Mouse (Mus musculus): ENCODE measurements around the gene Fam57b. TPM values are rescaled to one million over a fixed set of nuclear protein-coding genes. Genes with fewer than 3 reads are reported as not detected.

Fam57b gene
- polyA plus RNA-seq, 1 experiment from 2014 or later, result 1.1 TPM

DNA sequence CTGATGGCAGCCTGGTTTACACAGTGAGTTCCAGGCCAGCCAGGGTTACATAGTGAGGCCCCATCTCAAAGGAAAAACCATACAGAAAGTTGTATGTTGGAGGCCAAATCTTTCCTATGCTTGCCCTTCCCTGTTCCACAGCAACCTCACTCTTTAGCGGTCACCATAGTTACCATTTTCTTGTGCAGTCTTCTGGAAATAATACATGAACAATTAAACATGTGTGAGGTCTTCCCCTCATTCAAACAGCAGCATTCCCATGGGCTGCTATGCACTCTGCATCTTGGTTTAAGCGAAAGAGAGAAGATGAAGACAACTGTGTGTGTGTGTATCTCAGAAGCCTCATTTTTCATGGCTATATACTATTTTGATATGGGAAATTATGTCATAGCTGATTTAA lies 48.0 kb downstream of the Fam57b start:
- WGBS, result 90% methylated on average over 2 of the region's 2 CpGs

DNA sequence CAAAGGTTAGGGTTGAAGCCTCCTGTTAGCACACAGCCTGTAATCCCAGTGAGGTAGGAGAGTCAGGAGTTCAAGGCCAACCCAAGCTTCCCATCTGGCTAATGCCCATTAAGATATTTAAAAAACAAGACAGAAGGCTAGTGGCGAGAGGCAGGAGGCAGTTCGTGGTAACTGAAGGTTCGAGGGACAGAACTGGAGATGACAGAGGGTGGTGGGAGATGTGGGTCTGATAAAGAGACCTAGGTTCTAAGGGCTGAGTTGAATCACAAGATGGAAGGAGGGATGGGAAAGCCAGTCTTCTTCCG lies 49.6 kb downstream of the Fam57b start, which contains the start of gene Doc2a:
TSS of gene Doc2a (plus strand) at position 301 of the 305 bp plus-strand sequence.
- H3K4me1 ChIP-seq (ENCODE audit: control insufficient read depth, insufficient read depth, low read length), result peaks cover 10% of the 10 kb centered on the region; the same call in 1 of the 2 replicates
- 27% methylated on average over 4 of the region's 4 CpGs for WGBS
- no peaks in the 10 kb centered on the region for H3K9me3 ChIP-seq (ENCODE audit: control insufficient read depth, low read depth, low read length)
- no peak within 1 kb of the TSS for H3K27ac ChIP-seq (ENCODE audit: low read length)
- peak within 1 kb of the TSS; percentile 50 for H3K4me3 ChIP-seq (ENCODE audit: low read depth, low read length)
- 0 out of 2 replicates have a peak, but pooled peaks cover 3% of the 10 kb centered on the region for H3K36me3 ChIP-seq (ENCODE audit: control insufficient read depth, insufficient read depth, low read length)
- peak within 1 kb of the TSS; percentile 99 for H3K4me2 ChIP-seq (replicated peaks; ENCODE audit: low read depth, low read length)
- H3K27me3 ChIP-seq (ENCODE audit: control insufficient read depth, insufficient read depth, low read length), result peaks cover 12% of the 10 kb centered on the region
- no peak for ATAC-seq (ENCODE audit: insufficient number of reproducible peaks, insufficient read depth, low FRiP score, low read depth)
- peak within 1 kb of the TSS; percentile 52 for H3K9ac ChIP-seq (replicated peaks; ENCODE audit: low read depth, low read length)

More for the DNA sequence above, 48.0 kb downstream of the Fam57b start:
- no peaks in the 10 kb centered on the region for H3K9me3 ChIP-seq (ENCODE audit: control insufficient read depth, low read depth, low read length)
- H3K9ac ChIP-seq (replicated peaks; ENCODE audit: low read depth, low read length), result no peak overlapping the region
- H3K27me3 ChIP-seq (ENCODE audit: control insufficient read depth, insufficient read depth, low read length), result peaks cover 12% of the 10 kb centered on the region
- H3K4me3 ChIP-seq (ENCODE audit: low read depth, low read length), result no peak overlapping the region
- H3K4me2 ChIP-seq (replicated peaks; ENCODE audit: low read depth, low read length), result no peak overlapping the region
- ATAC-seq (ENCODE audit: insufficient number of reproducible peaks, insufficient read depth, low FRiP score, low read depth), result no peak
- peaks cover 10% of the 10 kb centered on the region; the same call in 1 of the 2 replicates for H3K4me1 ChIP-seq (ENCODE audit: control insufficient read depth, insufficient read depth, low read length)
- no peak overlapping the region for H3K27ac ChIP-seq (ENCODE audit: low read length)
- H3K36me3 ChIP-seq (ENCODE audit: control insufficient read depth, insufficient read depth, low read length), result no peaks in the 10 kb centered on the region

DNA sequence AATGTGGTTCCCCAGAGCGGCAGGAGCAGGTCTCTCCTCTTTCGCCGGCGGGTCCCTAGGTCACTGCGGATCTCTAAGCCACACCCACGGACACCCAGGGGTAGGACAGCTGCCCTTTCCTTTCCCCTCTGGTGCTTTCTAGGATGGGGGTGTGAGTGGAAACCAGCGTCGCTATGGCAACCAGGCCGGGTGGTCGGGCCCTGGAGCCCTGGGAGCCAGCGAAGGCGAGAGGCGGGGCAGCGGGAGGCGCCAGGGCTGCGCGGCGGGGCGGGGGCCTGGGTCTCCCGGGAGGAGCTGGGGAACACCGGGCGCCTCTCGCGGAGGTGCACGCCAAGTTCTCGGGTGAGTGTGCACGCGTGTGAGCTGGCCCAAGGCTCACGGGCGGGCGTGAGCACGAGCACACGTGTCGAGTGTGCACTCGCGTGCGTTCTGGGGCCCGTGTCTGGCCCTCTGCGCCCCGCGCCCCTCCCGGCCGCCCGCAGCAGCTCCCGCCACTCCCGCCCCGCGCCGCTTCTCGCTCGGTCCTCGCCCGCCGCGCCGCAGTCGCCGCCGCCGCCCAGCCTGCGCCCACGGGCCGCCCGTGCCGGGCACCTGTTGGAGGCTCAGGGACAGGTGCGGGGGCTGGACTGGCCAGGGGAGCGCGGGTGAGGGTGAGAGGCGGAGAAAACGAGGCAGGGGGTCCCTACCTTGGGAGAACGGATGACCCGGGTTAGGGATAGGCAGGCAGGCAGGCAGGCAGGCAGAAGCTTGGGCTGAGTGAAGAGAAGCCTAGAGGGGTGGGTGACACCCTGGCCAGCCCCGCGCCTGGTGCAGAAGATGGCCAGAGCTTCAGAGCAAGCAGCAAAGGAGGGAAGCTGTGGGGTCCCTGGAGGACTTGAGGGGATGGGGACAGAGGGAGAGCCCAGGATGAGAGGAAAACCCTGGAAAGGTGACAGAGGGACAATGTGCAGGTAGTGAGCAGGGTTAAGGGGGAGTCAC lies 50.2 kb downstream of the Fam57b start:
- peak; percentile 15; the same call in 1 of the 2 replicates for ATAC-seq (ENCODE audit: insufficient number of reproducible peaks, insufficient read depth, low FRiP score, low read depth)
- Histone ChIP-seq H3K4me2 (replicated peaks; ENCODE audit: low read depth, low read length) (peak overlapping the region; percentile 99), H3K27me3 (ENCODE audit: control insufficient read depth, insufficient read depth, low read length) (peaks cover 12% of the 10 kb centered on the region), H3K4me3 (ENCODE audit: low read depth, low read length) (peak overlapping the region; percentile 50), H3K27ac (ENCODE audit: low read length) (no peak overlapping the region), H3K4me1 (ENCODE audit: control insufficient read depth, insufficient read depth, low read length) (peaks cover 10% of the 10 kb centered on the region; the same call in 1 of the 2 replicates), H3K9ac (replicated peaks; ENCODE audit: low read depth, low read length) (peak overlapping the region; percentile 52), H3K36me3 (ENCODE audit: control insufficient read depth, insufficient read depth, low read length) (peaks cover 6% of the 10 kb centered on the region), H3K9me3 (ENCODE audit: control insufficient read depth, low read depth, low read length) (no peaks in the 10 kb centered on the region)
- WGBS, result under 1% methylated on average over 74 of the region's 74 CpGs

DNA sequence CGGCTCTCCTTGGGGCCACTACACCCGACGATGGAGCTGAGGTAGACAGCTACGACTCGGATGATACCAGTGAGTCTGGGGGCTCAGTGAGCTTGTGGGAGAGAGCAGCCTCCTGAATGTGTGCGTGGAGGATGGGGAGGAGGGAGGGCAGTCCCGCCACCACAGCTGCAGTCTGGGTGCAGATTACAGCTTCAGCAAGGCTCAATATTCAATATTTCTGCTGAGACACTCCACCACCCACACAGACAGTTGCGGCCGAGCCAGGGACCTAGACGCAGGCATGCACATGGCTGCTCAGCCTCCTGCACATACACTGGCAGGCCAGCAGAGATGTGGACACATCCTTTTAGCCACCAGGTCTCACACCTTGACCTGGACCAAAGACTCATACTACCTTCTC lies 51.3 kb downstream of the Fam57b start:
- no peaks in the 10 kb centered on the region for H3K9me3 ChIP-seq (ENCODE audit: control insufficient read depth, low read depth, low read length)
- H3K4me1 ChIP-seq (ENCODE audit: control insufficient read depth, insufficient read depth, low read length), result peaks cover 10% of the 10 kb centered on the region; the same call in 1 of the 2 replicates
- H3K4me3 ChIP-seq (ENCODE audit: low read depth, low read length), result peak overlapping the region; percentile 50
- no peak overlapping the region for H3K27ac ChIP-seq (ENCODE audit: low read length)
- 21% methylated on average over 10 of the region's 10 CpGs for WGBS
- H3K4me2 ChIP-seq (replicated peaks; ENCODE audit: low read depth, low read length), result peak overlapping the region; percentile 99; the same call in 1 of the 2 replicates
- H3K36me3 ChIP-seq (ENCODE audit: control insufficient read depth, insufficient read depth, low read length), result peaks cover 17% of the 10 kb centered on the region
- no peak overlapping the region for H3K9ac ChIP-seq (replicated peaks; ENCODE audit: low read depth, low read length)
- peaks cover 12% of the 10 kb centered on the region for H3K27me3 ChIP-seq (ENCODE audit: control insufficient read depth, insufficient read depth, low read length)
- ATAC-seq (ENCODE audit: insufficient number of reproducible peaks, insufficient read depth, low FRiP score, low read depth), result no peak

DNA sequence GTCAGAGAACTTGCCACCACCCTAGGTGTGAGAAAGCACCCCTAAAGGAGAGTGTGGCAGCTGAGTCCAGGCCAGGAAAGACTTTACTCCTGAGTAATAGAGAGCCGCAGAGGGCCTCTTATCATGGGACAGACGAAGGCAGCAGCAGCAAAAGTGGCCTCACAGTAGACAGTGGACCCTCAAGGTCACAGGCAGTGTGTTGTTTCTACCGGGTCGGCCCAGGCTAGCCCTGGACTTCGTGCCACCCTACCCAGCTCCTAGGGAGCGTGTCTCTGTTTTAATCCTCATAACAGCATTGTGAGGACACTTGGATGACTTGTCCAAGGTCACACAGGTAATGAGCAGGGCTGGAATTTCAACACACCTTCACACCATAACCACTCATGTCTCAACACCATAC lies 52.7 kb downstream of the Fam57b start:
- Histone ChIP-seq H3K27ac (ENCODE audit: low read length) (no peak overlapping the region), H3K4me3 (ENCODE audit: low read depth, low read length) (no peak overlapping the region), H3K36me3 (ENCODE audit: control insufficient read depth, insufficient read depth, low read length) (peaks cover 25% of the 10 kb centered on the region), H3K9me3 (ENCODE audit: control insufficient read depth, low read depth, low read length) (no peaks in the 10 kb centered on the region), H3K4me1 (ENCODE audit: control insufficient read depth, insufficient read depth, low read length) (peaks cover 10% of the 10 kb centered on the region; the same call in 1 of the 2 replicates), H3K4me2 (replicated peaks; ENCODE audit: low read depth, low read length) (no peak overlapping the region), H3K9ac (replicated peaks; ENCODE audit: low read depth, low read length) (no peak overlapping the region), H3K27me3 (ENCODE audit: control insufficient read depth, insufficient read depth, low read length) (peaks cover 12% of the 10 kb centered on the region)
- 80% methylated on average over 6 of the region's 6 CpGs for WGBS
- no peak for ATAC-seq (ENCODE audit: insufficient number of reproducible peaks, insufficient read depth, low FRiP score, low read depth)

DNA sequence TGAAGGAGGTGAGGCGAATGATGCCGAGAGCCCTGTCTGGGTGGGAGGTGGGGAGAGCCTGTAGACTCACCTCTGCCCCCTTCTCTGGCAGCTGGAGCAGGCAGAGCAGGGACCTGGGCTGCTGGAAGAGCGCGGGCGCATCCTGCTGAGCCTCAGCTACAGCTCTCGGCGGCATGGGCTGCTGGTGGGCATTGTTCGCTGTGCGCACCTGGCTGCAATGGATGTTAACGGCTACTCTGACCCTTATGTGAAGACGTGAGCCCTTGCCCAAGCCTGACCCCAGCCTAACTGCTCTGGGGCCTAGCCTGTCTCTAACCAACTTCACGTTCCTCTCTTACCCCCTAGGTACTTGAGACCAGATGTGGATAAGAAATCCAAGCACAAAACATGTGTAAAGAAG lies 53.7 kb downstream of the Fam57b start:
- no peak overlapping the region for H3K4me2 ChIP-seq (replicated peaks; ENCODE audit: low read depth, low read length)
- 48% methylated on average over 12 of the region's 12 CpGs for WGBS
- H3K27ac ChIP-seq (ENCODE audit: low read length), result no peak overlapping the region
- no peak overlapping the region for H3K4me3 ChIP-seq (ENCODE audit: low read depth, low read length)
- peaks cover 31% of the 10 kb centered on the region for H3K36me3 ChIP-seq (ENCODE audit: control insufficient read depth, insufficient read depth, low read length)
- peaks cover 10% of the 10 kb centered on the region; the same call in 1 of the 2 replicates for H3K4me1 ChIP-seq (ENCODE audit: control insufficient read depth, insufficient read depth, low read length)
- no peak for ATAC-seq (ENCODE audit: insufficient number of reproducible peaks, insufficient read depth, low FRiP score, low read depth)
- peaks cover 12% of the 10 kb centered on the region for H3K27me3 ChIP-seq (ENCODE audit: control insufficient read depth, insufficient read depth, low read length)
- no peaks in the 10 kb centered on the region for H3K9me3 ChIP-seq (ENCODE audit: control insufficient read depth, low read depth, low read length)
- no peak overlapping the region for H3K9ac ChIP-seq (replicated peaks; ENCODE audit: low read depth, low read length)

DNA sequence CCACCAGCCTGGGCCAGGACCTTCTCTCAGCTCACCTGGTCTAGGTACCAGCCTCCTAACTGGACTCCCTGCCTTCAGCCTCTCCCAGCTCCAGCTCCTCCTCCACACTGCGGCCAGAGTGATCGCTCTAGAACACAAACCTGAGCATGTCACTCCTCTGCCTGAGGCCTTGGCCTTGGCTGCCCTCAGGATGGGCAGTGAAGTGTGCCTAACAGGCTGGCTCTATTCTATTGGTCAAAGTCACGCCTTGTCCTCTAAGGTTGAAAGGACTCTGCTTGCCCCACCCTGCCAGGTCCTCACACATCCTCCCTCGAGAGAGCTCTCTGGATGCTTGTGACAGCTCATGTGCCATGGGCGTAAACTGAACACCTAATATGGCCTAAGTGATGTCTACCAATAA lies 56.0 kb downstream of the Fam57b start:
- H3K9ac ChIP-seq (replicated peaks; ENCODE audit: low read depth, low read length), result no peak overlapping the region
- H3K4me3 ChIP-seq (ENCODE audit: low read depth, low read length), result no peak overlapping the region
- H3K36me3 ChIP-seq (ENCODE audit: control insufficient read depth, insufficient read depth, low read length), result peaks cover 37% of the 10 kb centered on the region
- H3K27me3 ChIP-seq (ENCODE audit: control insufficient read depth, insufficient read depth, low read length), result peaks cover 8% of the 10 kb centered on the region
- WGBS, result 88% methylated on average over 5 of the region's 5 CpGs
- H3K9me3 ChIP-seq (ENCODE audit: control insufficient read depth, low read depth, low read length), result no peaks in the 10 kb centered on the region
- no peak overlapping the region for H3K27ac ChIP-seq (ENCODE audit: low read length)
- no peak overlapping the region for H3K4me2 ChIP-seq (replicated peaks; ENCODE audit: low read depth, low read length)
- ATAC-seq (ENCODE audit: insufficient number of reproducible peaks, insufficient read depth, low FRiP score, low read depth), result no peak
- H3K4me1 ChIP-seq (ENCODE audit: control insufficient read depth, insufficient read depth, low read length), result peaks cover 1% of the 10 kb centered on the region; the same call in 1 of the 2 replicates

DNA sequence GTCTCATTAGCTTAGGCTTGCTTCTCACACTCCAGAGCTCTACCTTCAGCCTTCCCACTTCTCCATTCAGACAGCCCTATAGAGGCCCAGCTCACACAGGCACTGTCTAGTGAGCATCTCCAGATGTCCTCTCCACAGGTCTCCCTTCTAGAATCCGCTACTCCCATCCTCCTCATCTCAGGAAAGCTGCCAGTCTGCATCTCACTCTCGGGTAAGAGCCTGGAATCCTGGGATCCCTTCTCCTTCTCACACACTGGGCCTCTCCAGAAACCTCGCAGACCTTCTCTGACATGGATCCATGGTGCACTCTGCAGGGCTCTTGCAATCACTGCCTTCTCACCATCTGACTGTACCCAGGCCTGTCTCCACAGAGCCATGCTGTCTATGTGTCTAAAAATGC lies 58.2 kb downstream of the Fam57b start:
- 90% methylated on average over 3 of the region's 3 CpGs for WGBS
- Histone ChIP-seq H3K9ac (replicated peaks; ENCODE audit: low read depth, low read length) (no peak overlapping the region), H3K4me1 (ENCODE audit: control insufficient read depth, insufficient read depth, low read length) (no peaks in the 10 kb centered on the region), H3K27me3 (ENCODE audit: control insufficient read depth, insufficient read depth, low read length) (no peaks in the 10 kb centered on the region), H3K4me2 (replicated peaks; ENCODE audit: low read depth, low read length) (no peak overlapping the region), H3K9me3 (ENCODE audit: control insufficient read depth, low read depth, low read length) (no peaks in the 10 kb centered on the region), H3K36me3 (ENCODE audit: control insufficient read depth, insufficient read depth, low read length) (peaks cover 47% of the 10 kb centered on the region), H3K4me3 (ENCODE audit: low read depth, low read length) (no peak overlapping the region), H3K27ac (ENCODE audit: low read length) (no peak overlapping the region)
- ATAC-seq (ENCODE audit: insufficient number of reproducible peaks, insufficient read depth, low FRiP score, low read depth), result no peak
